Mouse (Mus musculus) spleen, adult 2 months (tissue): ENCODE data around the gene Minar1.

ENCODE experiments used
- CTCF ChIP-seq: fragments of 200-500 bp; IDR thresholded peaks from 2 replicates; pipeline ENCODE4 v1.5.1; 2011; ENCODE audit warnings: mild to moderate bottlenecking, inconsistent platforms; ENCODE audit not compliant: insufficient read depth, insufficient read length, insufficient replicate concordance; ENCODE audit errors: extremely low read depth
- POLR2A ChIP-seq: fragments of 200-500 bp; IDR thresholded peaks from 2 replicates; pipeline ENCODE4 v1.6.1; 2011; ENCODE audit warnings: low read depth, low read length, inconsistent platforms

- TF ChIP-seq POLR2A (no peak), CTCF (no peak)
These were observed 70.3 kb downstream of the Minar1 start for GRCm38 (mm10) chr9:89552663-89553062.
